Mouse (Mus musculus): Measurements from ENCODE around the gene Slc37a2.

DNA sequence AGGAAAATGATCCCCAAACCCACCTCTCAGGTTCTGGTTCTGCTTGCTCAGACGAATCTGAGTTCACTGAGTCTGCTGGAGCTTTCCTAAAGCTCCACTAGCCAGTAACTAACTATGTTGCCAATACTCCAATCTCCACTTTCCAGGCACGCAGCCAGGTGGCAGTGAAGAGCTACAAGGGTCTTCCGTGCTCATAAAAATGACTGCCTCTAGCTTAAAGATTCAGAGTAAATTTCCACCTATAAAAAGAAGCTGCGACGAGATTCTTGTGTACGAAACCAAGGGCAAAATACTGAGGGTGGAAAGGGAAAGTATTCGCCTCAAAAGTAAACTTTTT lies 319 bp upstream of the Slc37a2 start:
- 0 out of 2 replicates have a peak, but pooled peaks have one; percentile 22 for TF ChIP-seq CTCF (IDR thresholded peaks at IDR 0.05; ENCODE audit: borderline replicate concordance, control insufficient read depth, extremely low read depth, insufficient read depth, low read length, poor library complexity)
- TF ChIP-seq POLR2A (IDR thresholded peaks at IDR 0.05; ENCODE audit: control insufficient read depth, extremely low read depth, insufficient read depth, low read length, poor library complexity) = no peak

All from thymus, adult 2 months (tissue).